ENCODE assay signal across 8 mouse cellular contexts in the genomic region with DNA sequence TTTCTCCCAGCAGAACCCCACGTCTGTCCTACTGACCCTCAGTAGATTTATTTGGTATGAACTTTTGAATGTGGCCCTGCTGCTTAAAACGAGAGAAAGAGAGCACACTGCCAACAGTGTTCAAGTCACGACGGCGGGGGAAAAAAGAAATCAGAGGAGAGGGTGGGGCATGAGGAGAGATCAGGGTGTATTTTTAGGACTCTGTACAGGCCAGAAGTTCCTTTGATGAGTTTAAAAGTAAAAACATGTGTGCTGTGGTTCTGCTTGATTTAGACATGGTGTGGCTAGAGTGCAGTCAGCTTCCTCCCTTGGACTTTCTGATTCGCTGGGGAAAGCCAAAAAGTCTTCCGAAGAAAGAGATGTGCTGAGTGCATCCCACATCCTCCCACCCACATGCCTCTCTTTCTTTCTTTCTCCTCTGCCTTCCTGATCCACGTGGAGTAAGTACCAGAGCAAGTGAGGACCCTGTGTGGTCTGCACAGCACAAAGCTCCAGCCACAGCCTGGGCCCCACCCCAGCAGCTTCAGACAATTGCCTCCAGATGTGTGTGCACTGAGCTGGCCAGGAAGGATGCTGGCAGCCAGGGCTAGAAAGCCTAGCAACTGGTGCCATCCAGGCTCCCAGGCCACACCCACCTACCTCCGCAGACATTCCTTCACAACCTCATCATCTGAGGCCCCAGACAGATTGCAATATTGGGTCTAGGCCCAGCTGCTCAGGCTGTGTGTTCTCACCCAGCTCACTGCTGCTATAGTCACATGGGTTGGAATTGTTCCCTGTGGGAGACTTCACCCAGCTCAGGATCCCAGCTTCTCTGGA.
DNase-seq lines count a peak whose midpoint lies in the region; ATAC-seq and TF ChIP-seq lines count a peak whose summit lies in the region.
"Had no signal": no experiment of that assay in that cellular context is flagged by ENCODE, and none has a peak within 500 bp of the region (broad histone marks: within the 10 kb centered on the region; RNA-seq: fewer than 3 reads in every experiment).

No protein-coding gene starts in this region.

- peak; percentile 100 for DNase-seq in 3T3-L1 (ENCODE audit: low read depth, low spot score)
- peak; percentile 81 for DNase-seq in brain, adult 2 months (ENCODE audit: low read depth, low spot score)
- peak; percentile 96 for DNase-seq in heart, adult 11 months
- DNase-seq in left cerebral cortex, postnatal 25 days (ENCODE audit: low spot score in 2 of 2) = peak; percentile 31 to 83
- no peak for DNase-seq in stomach, postnatal 0 days (ENCODE audit: low spot score)
- no peak for DNase-seq in adrenal gland, postnatal 36 days

- no peaks in the 10 kb centered on the region for H3K9me3 ChIP-seq in stomach, postnatal 0 days (ENCODE audit: control insufficient read depth, low read length)

- peak overlapping the region; percentile 40; the same call in 1 of the 2 replicates for H3K27ac ChIP-seq in stomach, postnatal 0 days (replicated peaks)
- H3K27ac ChIP-seq: liver, embryonic 14.5 days had no signal

- peak; percentile 60 for ATAC-seq in stomach, postnatal 0 days (ENCODE audit: low FRiP score, low TSS enrichment)
- ATAC-seq in granulocyte monocyte progenitor cell, adult 5-6 weeks (replicated peaks; ENCODE audit: poor library complexity, severe bottlenecking) = no peak

- no peak overlapping the region for H3K9ac ChIP-seq in stomach, postnatal 0 days (ENCODE audit: low read length)
- H3K9ac ChIP-seq: liver, embryonic 14.5 days had no signal

- H3K27me3 ChIP-seq in stomach, postnatal 0 days (ENCODE audit: control insufficient read depth, insufficient read depth, low read length) = no peaks in the 10 kb centered on the region

- no peak overlapping the region for H3K4me2 ChIP-seq in stomach, postnatal 0 days (replicated peaks; ENCODE audit: low read depth)

- 39% methylated on average over 9 of the region's 9 CpGs for WGBS in stomach, postnatal 0 days

- H3K4me1 ChIP-seq in stomach, postnatal 0 days (replicated peaks; ENCODE audit: control insufficient read depth, insufficient read depth) = no peaks in the 10 kb centered on the region

- no peaks in the 10 kb centered on the region for H3K36me3 ChIP-seq in stomach, postnatal 0 days (ENCODE audit: control insufficient read depth, insufficient read depth, low read length)

- H3K4me3 ChIP-seq in stomach, postnatal 0 days (ENCODE audit: low read depth, low read length) = no peak overlapping the region

- TF ChIP-seq CTCF in stomach, postnatal 0 days (IDR thresholded peaks at IDR 0.05; ENCODE audit: low read depth) = no peak

- TF ChIP-seq EP300 in stomach, postnatal 0 days (optimal IDR thresholded peaks at IDR 0.05) = no peak

- intact Hi-C loops in left cerebral cortex, postnatal 25 days (cut with DNase I) = loop anchor here (2.0 to 10.0 kb wide), 3 partner anchors 176 to 688 kb away; no protein-coding TSS in a partner anchor

Comparison
In these comparisons a context has a peak if more than half of its experiments do, and no peak if none do; other contexts are left out.
1. DNase-seq: peak in 3T3-L1 (single experiment), brain, adult 2 months (single experiment), heart, adult 11 months (single experiment) and left cerebral cortex, postnatal 25 days (2 of 2); none in stomach, postnatal 0 days (single experiment) and adrenal gland, postnatal 36 days (0 of 2).